Mouse (Mus musculus): ENCODE measurements around the gene Cenpb. TPM values are rescaled to one million over a fixed set of nuclear protein-coding genes. Genes with fewer than 3 reads are reported as not detected.

The Cenpb gene
- polyA plus RNA-seq, 1 experiment: 28.5 TPM

GRCm38 (mm10) chr2:131154036-131154435 lies 25.8 kb downstream of the Cenpb start:
- Histone ChIP-seq H3K4me3 (replicated peaks; ENCODE audit: control insufficient read depth, low read depth, low read length) (no peak overlapping the region), H3K27ac (ENCODE audit: control insufficient read depth, insufficient read depth, low read depth, low read length, poor library complexity) (no peak overlapping the region), H3K4me1 (ENCODE audit: control insufficient read depth, insufficient read depth, low read length) (peaks cover 4% of the 10 kb centered on the region; the same call in 1 of the 2 replicates)
- 83% methylated on average over 4 of the region's 4 CpGs for WGBS
- no peak for TF ChIP-seq POLR2A (IDR thresholded peaks at IDR 0.05; ENCODE audit: borderline replicate concordance, control insufficient read depth, low read depth, low read length)
- TF ChIP-seq CTCF (IDR thresholded peaks at IDR 0.05; ENCODE audit: control insufficient read depth, insufficient read depth, low read length): no peak

- H3K4me1 ChIP-seq (ENCODE audit: control insufficient read depth, insufficient read depth, low read length): no peaks in the 10 kb centered on the region; the same call in 1 of the 2 replicates
- no peak overlapping the region for H3K4me3 ChIP-seq (replicated peaks; ENCODE audit: control insufficient read depth, low read depth, low read length)
- TF ChIP-seq CTCF (IDR thresholded peaks at IDR 0.05; ENCODE audit: control insufficient read depth, insufficient read depth, low read length) (no peak), POLR2A (IDR thresholded peaks at IDR 0.05; ENCODE audit: borderline replicate concordance, control insufficient read depth, low read depth, low read length) (no peak)
- 72% methylated on average over 7 of the region's 7 CpGs for WGBS
- H3K27ac ChIP-seq (ENCODE audit: control insufficient read depth, insufficient read depth, low read depth, low read length, poor library complexity): no peak overlapping the region
These were observed 27.6 kb downstream of the Cenpb start for GRCm38 (mm10) chr2:131152166-131152730.

GRCm38 (mm10) chr2:131149254-131149578 lies 30.7 kb downstream of the Cenpb start:
- H3K27ac ChIP-seq (ENCODE audit: control insufficient read depth, insufficient read depth, low read depth, low read length, poor library complexity): no peak overlapping the region
- 90% methylated on average over 3 of the region's 3 CpGs for WGBS
- no peaks in the 10 kb centered on the region; the same call in 1 of the 2 replicates for H3K4me1 ChIP-seq (ENCODE audit: control insufficient read depth, insufficient read depth, low read length)
- TF ChIP-seq CTCF (IDR thresholded peaks at IDR 0.05; ENCODE audit: control insufficient read depth, insufficient read depth, low read length): no peak
- no peak for TF ChIP-seq POLR2A (IDR thresholded peaks at IDR 0.05; ENCODE audit: borderline replicate concordance, control insufficient read depth, low read depth, low read length)
- H3K4me3 ChIP-seq (replicated peaks; ENCODE audit: control insufficient read depth, low read depth, low read length): no peak overlapping the region

GRCm38 (mm10) chr2:131148353-131149253 lies 31.3 kb downstream of the Cenpb start:
- Histone ChIP-seq H3K4me1 (ENCODE audit: control insufficient read depth, insufficient read depth, low read length) (no peaks in the 10 kb centered on the region; the same call in 1 of the 2 replicates), H3K27ac (ENCODE audit: control insufficient read depth, insufficient read depth, low read depth, low read length, poor library complexity) (no peak overlapping the region), H3K4me3 (replicated peaks; ENCODE audit: control insufficient read depth, low read depth, low read length) (no peak overlapping the region)
- TF ChIP-seq CTCF (IDR thresholded peaks at IDR 0.05; ENCODE audit: control insufficient read depth, insufficient read depth, low read length): no peak
- TF ChIP-seq POLR2A (IDR thresholded peaks at IDR 0.05; ENCODE audit: borderline replicate concordance, control insufficient read depth, low read depth, low read length): no peak
- WGBS: 89% methylated on average over 8 of the region's 8 CpGs

GRCm38 (mm10) chr2:131147043-131147365 lies 32.9 kb downstream of the Cenpb start:
- no peak overlapping the region for H3K27ac ChIP-seq (ENCODE audit: control insufficient read depth, insufficient read depth, low read depth, low read length, poor library complexity)
- TF ChIP-seq POLR2A (IDR thresholded peaks at IDR 0.05; ENCODE audit: borderline replicate concordance, control insufficient read depth, low read depth, low read length): no peak
- TF ChIP-seq CTCF (IDR thresholded peaks at IDR 0.05; ENCODE audit: control insufficient read depth, insufficient read depth, low read length): no peak
- H3K4me1 ChIP-seq (ENCODE audit: control insufficient read depth, insufficient read depth, low read length): no peaks in the 10 kb centered on the region; the same call in 1 of the 2 replicates
- 92% methylated on average over 8 of the region's 8 CpGs for WGBS
- no peak overlapping the region for H3K4me3 ChIP-seq (replicated peaks; ENCODE audit: control insufficient read depth, low read depth, low read length)

GRCm38 (mm10) chr2:131146193-131147042 lies 33.4 kb downstream of the Cenpb start:
- WGBS: 77% methylated on average over 21 of the region's 21 CpGs
- Histone ChIP-seq H3K27ac (ENCODE audit: control insufficient read depth, insufficient read depth, low read depth, low read length, poor library complexity) (no peak overlapping the region), H3K4me1 (ENCODE audit: control insufficient read depth, insufficient read depth, low read length) (no peaks in the 10 kb centered on the region; the same call in 1 of the 2 replicates)

GRCm38 (mm10) chr2:131145536-131145935 lies 34.3 kb downstream of the Cenpb start:
- H3K27ac ChIP-seq (ENCODE audit: control insufficient read depth, insufficient read depth, low read depth, low read length, poor library complexity): no peak overlapping the region
- WGBS: 62% methylated on average over 2 of the region's 2 CpGs
- H3K4me1 ChIP-seq (ENCODE audit: control insufficient read depth, insufficient read depth, low read length): no peaks in the 10 kb centered on the region; the same call in 1 of the 2 replicates
- TF ChIP-seq POLR2A (IDR thresholded peaks at IDR 0.05; ENCODE audit: borderline replicate concordance, control insufficient read depth, low read depth, low read length): no peak
- no peak for TF ChIP-seq CTCF (IDR thresholded peaks at IDR 0.05; ENCODE audit: control insufficient read depth, insufficient read depth, low read length)
- no peak overlapping the region for H3K4me3 ChIP-seq (replicated peaks; ENCODE audit: control insufficient read depth, low read depth, low read length)

More at GRCm38 (mm10) chr2:131146193-131147042, 33.4 kb downstream of the Cenpb start:
- TF ChIP-seq POLR2A (IDR thresholded peaks at IDR 0.05; ENCODE audit: borderline replicate concordance, control insufficient read depth, low read depth, low read length): no peak
- no peak for TF ChIP-seq CTCF (IDR thresholded peaks at IDR 0.05; ENCODE audit: control insufficient read depth, insufficient read depth, low read length)
- no peak overlapping the region for H3K4me3 ChIP-seq (replicated peaks; ENCODE audit: control insufficient read depth, low read depth, low read length)

GRCm38 (mm10) chr2:131145121-131145520 lies 34.7 kb downstream of the Cenpb start:
- no peak overlapping the region for H3K4me3 ChIP-seq (replicated peaks; ENCODE audit: control insufficient read depth, low read depth, low read length)
- no peak for TF ChIP-seq CTCF (IDR thresholded peaks at IDR 0.05; ENCODE audit: control insufficient read depth, insufficient read depth, low read length)
- TF ChIP-seq POLR2A (IDR thresholded peaks at IDR 0.05; ENCODE audit: borderline replicate concordance, control insufficient read depth, low read depth, low read length): no peak
- H3K27ac ChIP-seq (ENCODE audit: control insufficient read depth, insufficient read depth, low read depth, low read length, poor library complexity): no peak overlapping the region
- no peaks in the 10 kb centered on the region; the same call in 1 of the 2 replicates for H3K4me1 ChIP-seq (ENCODE audit: control insufficient read depth, insufficient read depth, low read length)
- 84% methylated on average over 13 of the region's 13 CpGs for WGBS

All from bone marrow, adult 2 months (tissue).